Mouse (Mus musculus) embryo, embryonic 10.5 days (tissue): ENCODE data around the gene Phf24.
A peak's percentile ranks its signal among the peaks of the same experiment; 100 is the strongest.
"Not testable (repeated sequence)": the region's sequence is repeated elsewhere in the genome, so short reads cannot be mapped to it uniquely, and the experiment has no call there.

Source experiments
- DNase-seq: peaks from one replicate; pipeline ENCODE4 v3.0.0-alpha.2; 2015; ENCODE audit warnings: low spot score

Gene Phf24

GRCm38 (mm10) chr4:42950065-42950558 is 33.7 kb downstream of the Phf24 start:
- DNase-seq = peak; percentile 89

GRCm38 (mm10) chr4:42951206-42952195 is 35.0 kb downstream of the Phf24 start:
- no peak for DNase-seq

GRCm38 (mm10) chr4:42952563-42952962 is 36.1 kb downstream of the Phf24 start:
- no peak for DNase-seq

GRCm38 (mm10) chr4:42953435-42954094 is 37.1 kb downstream of the Phf24 start:
- DNase-seq = peak; percentile 37

- peak; percentile 85 for DNase-seq
Measured at GRCm38 (mm10) chr4:42954297-42954696, 37.8 kb downstream of the Phf24 start.

GRCm38 (mm10) chr4:42955200-42955599 is 38.7 kb downstream of the Phf24 start:
- no peak for DNase-seq

GRCm38 (mm10) chr4:42956581-42956980 is 40.1 kb downstream of the Phf24 start:
- DNase-seq = no peak

GRCm38 (mm10) chr4:42957306-42957705 is 40.8 kb downstream of the Phf24 start:
- no peak for DNase-seq

GRCm38 (mm10) chr4:42957979-42958378 is 41.5 kb downstream of the Phf24 start:
- no peak for DNase-seq

- DNase-seq = no peak
Measured at GRCm38 (mm10) chr4:42958942-42959341, 42.5 kb downstream of the Phf24 start.

GRCm38 (mm10) chr4:42959382-42959781 is 42.9 kb downstream of the Phf24 start:
- no peak for DNase-seq

- DNase-seq = peak; percentile 75
Measured at GRCm38 (mm10) chr4:42961592-42961991, 45.1 kb downstream of the Phf24 start.

GRCm38 (mm10) chr4:42963480-42963879 is 47.0 kb downstream of the Phf24 start:
- no peak for DNase-seq

GRCm38 (mm10) chr4:42965039-42965719 is 48.7 kb downstream of the Phf24 start:
- DNase-seq = peak; percentile 89

GRCm38 (mm10) chr4:42969304-42969703 is 52.8 kb downstream of the Phf24 start, which contains the start of gene 1700022I11Rik:
Gene 1700022I11Rik, plus strand, starts transcription at chr4:42969604.
- no peak for DNase-seq

- DNase-seq = no peak
Measured at GRCm38 (mm10) chr4:42972952-42973351, 56.5 kb downstream of the Phf24 start.

GRCm38 (mm10) chr4:42973868-42974267 is 57.4 kb downstream of the Phf24 start:
- DNase-seq = no peak

GRCm38 (mm10) chr4:42978062-42978461 is 61.6 kb downstream of the Phf24 start:
- DNase-seq = no peak

GRCm38 (mm10) chr4:42980467-42980866 is 64.0 kb downstream of the Phf24 start:
- DNase-seq = not testable (repeated sequence)

GRCm38 (mm10) chr4:42988296-42988695 is 71.8 kb downstream of the Phf24 start:
- DNase-seq = no peak
